ENCODE assay signal across 8 mouse cellular contexts in the genomic region with DNA sequence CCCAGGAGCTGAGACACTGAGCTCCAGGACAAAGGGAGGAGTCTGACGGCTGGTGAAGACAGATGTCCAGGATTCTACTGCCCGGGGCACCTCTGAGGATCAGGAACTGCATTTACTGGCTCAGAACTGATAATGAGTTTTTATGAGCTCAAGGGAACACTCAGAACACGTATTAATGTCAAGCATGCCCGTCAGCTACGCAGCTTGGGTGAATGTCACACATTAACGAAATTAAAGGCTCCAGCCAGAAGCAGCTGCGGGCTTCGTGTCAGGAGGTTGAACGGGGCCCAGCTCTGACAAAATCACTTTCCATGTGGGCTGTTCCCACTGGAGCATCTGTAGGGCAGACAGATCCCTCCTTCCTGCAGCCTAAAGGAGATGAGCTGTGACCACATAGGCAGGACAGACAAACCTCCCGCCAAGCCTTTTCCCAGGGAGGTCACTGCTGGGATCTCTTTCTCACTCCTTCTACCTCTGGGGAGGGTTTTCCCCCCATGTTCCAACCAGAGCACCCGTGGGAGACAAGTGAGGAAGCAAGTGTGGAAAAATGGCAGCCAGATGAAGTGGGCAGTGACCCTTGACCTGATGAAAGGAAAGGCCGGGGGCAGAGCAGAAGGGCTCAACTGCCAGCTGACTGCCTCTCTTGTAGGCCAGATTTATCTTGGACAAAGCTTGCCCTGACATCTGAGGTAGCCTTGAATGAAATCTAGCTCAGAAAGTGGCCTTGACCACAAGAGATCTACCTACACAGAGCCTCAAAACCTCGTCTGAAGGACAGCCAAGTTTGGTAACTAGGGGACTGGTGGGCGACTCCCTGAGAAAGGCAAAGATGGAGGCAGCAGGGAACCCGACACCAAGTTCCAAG. TPM values are rescaled to one million over a fixed set of nuclear protein-coding genes. Genes with fewer than 3 reads are reported as not detected.
DNase-seq lines count a peak whose midpoint lies in the region; ATAC-seq and TF ChIP-seq lines count a peak whose summit lies in the region.

No protein-coding gene starts in this region.

- DNase-seq in lung, embryonic 14.5 days = no peak
- no peak for DNase-seq in lung, postnatal 4 days
- DNase-seq in hindbrain, embryonic 10.5 days (ENCODE audit: low spot score) = peak; percentile 45
- peak; percentile 37 for DNase-seq in kidney, postnatal 10 days
- DNase-seq in retina, embryonic 14.5 days (ENCODE audit: low spot score) = peak; percentile 42
- DNase-seq in layer of hippocampus, adult 2 months (ENCODE audit: low spot score in 2 of 2) = no peak
- no peak for DNase-seq in right cerebral cortex, adult 2 months (ENCODE audit: low spot score in 2 of 2)
- no peak for DNase-seq in urinary bladder, postnatal 14 days (ENCODE audit: low spot score)

- peak overlapping the region; percentile 42; the same call in 1 of the 2 replicates for H3K27ac ChIP-seq in lung, embryonic 14.5 days (ENCODE audit: low read depth)
- H3K27ac ChIP-seq in hindbrain, embryonic 10.5 days = peak overlapping the region; percentile 80
- no peak overlapping the region for H3K27ac ChIP-seq in layer of hippocampus, adult 2 months

- no peaks in the 10 kb centered on the region for H3K36me3 ChIP-seq in lung, embryonic 14.5 days (ENCODE audit: insufficient read depth)
- H3K36me3 ChIP-seq in hindbrain, embryonic 10.5 days = peaks cover 59% of the 10 kb centered on the region

- no peak for ATAC-seq in lung, embryonic 14.5 days (ENCODE audit: insufficient read depth)

- H3K9ac ChIP-seq in lung, embryonic 14.5 days = no peak overlapping the region

- no peak for TF ChIP-seq CTCF in lung, embryonic 14.5 days (IDR thresholded peaks at IDR 0.05; ENCODE audit: low read depth)
- no peak for TF ChIP-seq CTCF in layer of hippocampus, adult 2 months (conservative IDR thresholded peaks at IDR 0.05)

- 45% methylated on average over 15 of the region's 15 CpGs for WGBS in lung, embryonic 14.5 days
- 41% methylated on average over 15 of the region's 15 CpGs for WGBS in hindbrain, embryonic 10.5 days

- H3K9me3 ChIP-seq in lung, embryonic 14.5 days (ENCODE audit: low read depth, low read length) = no peaks in the 10 kb centered on the region
- H3K9me3 ChIP-seq in hindbrain, embryonic 10.5 days = no peaks in the 10 kb centered on the region

- H3K4me1 ChIP-seq in lung, embryonic 14.5 days (ENCODE audit: insufficient read depth) = no peaks in the 10 kb centered on the region
- peaks cover 93% of the 10 kb centered on the region for H3K4me1 ChIP-seq in hindbrain, embryonic 10.5 days (replicated peaks)

- no peak overlapping the region for H3K4me3 ChIP-seq in lung, embryonic 14.5 days (ENCODE audit: low read depth, low read length)
- no peak overlapping the region for H3K4me3 ChIP-seq in hindbrain, embryonic 10.5 days
- H3K4me3 ChIP-seq in layer of hippocampus, adult 2 months = no peak overlapping the region

- H3K4me2 ChIP-seq in lung, embryonic 14.5 days = no peak overlapping the region

- no peaks in the 10 kb centered on the region for H3K27me3 ChIP-seq in lung, embryonic 14.5 days (ENCODE audit: insufficient read depth, low read length)
- H3K27me3 ChIP-seq in hindbrain, embryonic 10.5 days (ENCODE audit: insufficient read depth, poor library complexity, severe bottlenecking) = no peaks in the 10 kb centered on the region

RNA-seq across cellular contexts. Expression of a gene that starts 20.3 kb away (rescaled TPM):
- polyA plus RNA-seq in lung, embryonic 14.5 days (2014; fragmentation: Nextera tagmentation; extraction: Ambion mirVana) = 36.8 and 39.9 TPM in 2 replicates
- polyA plus RNA-seq in hindbrain, embryonic 10.5 days (2016; fragmentation: Nextera tagmentation; extraction: Ambion mirVana) = 48.6 and 55.1 TPM in 2 replicates
- total RNA-seq in layer of hippocampus, adult 2 months (2021) = 10 to 100 TPM; 39.1 to 40.2 TPM

Comparison
In these comparisons a context has a peak if more than half of its experiments do, and no peak if none do; other contexts are left out.
1. DNase-seq: peak in hindbrain, embryonic 10.5 days (single experiment), kidney, postnatal 10 days (single experiment) and retina, embryonic 14.5 days (single experiment); none in lung, embryonic 14.5 days (single experiment), lung, postnatal 4 days (0 of 2), layer of hippocampus, adult 2 months (0 of 2), right cerebral cortex, adult 2 months (0 of 2) and urinary bladder, postnatal 14 days (single experiment).